Mouse (Mus musculus): ENCODE results near the gene Gpatch3. TPM values are rescaled to one million over a fixed set of nuclear protein-coding genes. Genes with fewer than 3 reads are reported as not detected.

Gene Gpatch3
- polyA plus RNA-seq (2014; fragmentation: Nextera tagmentation; extraction: Ambion mirVana), result 7.3 and 8.6 TPM in 2 replicates

DNA sequence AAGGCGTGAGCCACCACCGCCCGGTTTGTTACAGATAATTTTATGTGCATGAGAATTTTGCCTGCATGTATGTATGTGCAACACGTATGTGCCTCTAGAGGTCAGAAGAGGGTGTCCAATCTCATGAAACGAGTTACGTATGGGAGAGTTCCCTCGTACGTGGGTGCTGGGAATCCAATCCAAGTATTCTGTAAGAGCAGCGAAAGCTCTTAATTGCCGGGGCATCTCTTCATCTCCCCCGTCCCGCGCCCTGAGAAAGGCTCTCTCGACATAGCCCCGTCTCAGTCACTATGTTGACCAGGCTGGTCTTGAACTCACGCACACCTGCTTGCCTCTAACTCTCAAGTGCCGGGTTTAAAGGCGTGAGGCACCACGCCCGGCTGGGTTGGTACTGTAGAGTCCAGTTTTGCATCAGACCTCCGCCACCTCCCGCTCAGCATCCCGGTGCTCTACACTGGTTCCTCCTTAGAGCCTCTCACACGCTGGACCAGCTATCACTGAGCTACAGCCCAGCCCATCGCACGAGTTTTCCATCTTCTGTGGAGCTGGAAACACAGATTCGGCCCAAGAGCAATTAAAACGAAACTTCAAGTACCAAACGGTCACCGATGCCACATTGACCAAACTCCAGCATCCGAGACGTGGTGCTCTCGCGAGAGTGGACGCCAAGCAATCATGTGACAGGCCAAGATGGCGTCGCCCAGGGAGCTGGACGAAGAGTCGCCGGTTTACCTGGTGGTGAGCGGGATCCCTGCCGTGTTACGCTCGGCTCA is at the start of gene Gpatch3:
Gene Gpatch3 (plus strand): TSS at position 676 of the 773 bp plus-strand sequence.
- H3K9me3 ChIP-seq (replicated peaks; ENCODE audit: control insufficient read depth, low read length), result no peaks in the 10 kb centered on the region
- no peaks in the 10 kb centered on the region for H3K36me3 ChIP-seq (replicated peaks; ENCODE audit: control insufficient read depth, insufficient read depth, low read depth, low read length)
- H3K27me3 ChIP-seq (ENCODE audit: control insufficient read depth, insufficient read depth, low read length), result no peaks in the 10 kb centered on the region
- H3K27ac ChIP-seq (replicated peaks; ENCODE audit: low read depth, low read length), result peak within 1 kb of the TSS; percentile 79
- peak; percentile 95 for DNase-seq (ENCODE audit: low spot score)
- H3K4me1 ChIP-seq (ENCODE audit: control insufficient read depth, insufficient read depth, low read length), result no peaks in the 10 kb centered on the region
- ATAC-seq (replicated peaks; ENCODE audit: insufficient number of reproducible peaks, low FRiP score, low TSS enrichment, low read depth), result peak; percentile 77
- H3K4me2 ChIP-seq (ENCODE audit: low read depth, low read length), result peak within 1 kb of the TSS; percentile 89
- peak within 1 kb of the TSS; percentile 91 for H3K9ac ChIP-seq (replicated peaks; ENCODE audit: low read length)
- peak within 1 kb of the TSS; percentile 98 for H3K4me3 ChIP-seq (ENCODE audit: low read depth, low read length)
- 8% methylated on average over 44 of the region's 44 CpGs for WGBS

DNA sequence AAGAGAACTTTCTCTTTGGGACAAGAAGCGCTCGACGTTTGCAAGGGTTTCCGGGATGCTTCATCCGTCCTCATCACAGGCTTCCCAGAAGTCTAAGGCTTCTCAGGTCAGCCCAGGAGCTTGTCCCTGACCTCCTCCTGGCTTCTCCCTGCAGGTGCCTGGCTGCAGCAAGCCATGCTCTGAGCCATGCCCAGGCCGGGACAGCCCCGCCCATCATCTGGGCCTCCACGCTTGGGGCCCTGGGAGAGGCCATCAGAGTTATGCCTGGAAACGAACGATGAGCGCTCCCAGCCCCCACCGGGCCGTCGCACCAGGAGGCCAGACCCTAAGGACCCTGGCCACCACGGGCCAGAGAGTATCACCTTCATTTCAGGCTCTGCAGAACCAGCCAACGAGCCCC is 46.8 kb upstream of the Gpatch3 start:
- Histone ChIP-seq H3K4me3 (ENCODE audit: low read depth, low read length) (no peak overlapping the region), H3K4me2 (ENCODE audit: low read depth, low read length) (no peak overlapping the region), H3K27me3 (ENCODE audit: control insufficient read depth, insufficient read depth, low read length) (no peaks in the 10 kb centered on the region), H3K9ac (replicated peaks; ENCODE audit: low read length) (no peak overlapping the region), H3K27ac (replicated peaks; ENCODE audit: low read depth, low read length) (no peak overlapping the region), H3K36me3 (replicated peaks; ENCODE audit: control insufficient read depth, insufficient read depth, low read depth, low read length) (peaks cover 3% of the 10 kb centered on the region; the same call in 1 of the 2 replicates), H3K9me3 (replicated peaks; ENCODE audit: control insufficient read depth, low read length) (no peaks in the 10 kb centered on the region), H3K4me1 (ENCODE audit: control insufficient read depth, insufficient read depth, low read length) (no peaks in the 10 kb centered on the region)
- DNase-seq (ENCODE audit: low spot score), result no peak
- ATAC-seq (replicated peaks; ENCODE audit: insufficient number of reproducible peaks, low FRiP score, low TSS enrichment, low read depth), result no peak
- 74% methylated on average over 16 of the region's 16 CpGs for WGBS

- Histone ChIP-seq H3K9me3 (replicated peaks; ENCODE audit: control insufficient read depth, low read length) (no peaks in the 10 kb centered on the region), H3K4me1 (ENCODE audit: control insufficient read depth, insufficient read depth, low read length) (no peaks in the 10 kb centered on the region), H3K4me3 (ENCODE audit: low read depth, low read length) (no peak overlapping the region), H3K27me3 (ENCODE audit: control insufficient read depth, insufficient read depth, low read length) (no peaks in the 10 kb centered on the region), H3K36me3 (replicated peaks; ENCODE audit: control insufficient read depth, insufficient read depth, low read depth, low read length) (peaks cover 11% of the 10 kb centered on the region), H3K27ac (replicated peaks; ENCODE audit: low read depth, low read length) (no peak overlapping the region), H3K4me2 (ENCODE audit: low read depth, low read length) (no peak overlapping the region), H3K9ac (replicated peaks; ENCODE audit: low read length) (no peak overlapping the region)
- no peak for ATAC-seq (replicated peaks; ENCODE audit: insufficient number of reproducible peaks, low FRiP score, low TSS enrichment, low read depth)
- WGBS, result 89% methylated on average over 3 of the region's 3 CpGs
- no peak for DNase-seq (ENCODE audit: low spot score)
Observed at GRCm38 (mm10) chr4:133532777-133533176, 41.8 kb upstream of the Gpatch3 start.

- H3K4me1 ChIP-seq (ENCODE audit: control insufficient read depth, insufficient read depth, low read length), result no peaks in the 10 kb centered on the region
- ATAC-seq (replicated peaks; ENCODE audit: insufficient number of reproducible peaks, low FRiP score, low TSS enrichment, low read depth), result no peak
- H3K27me3 ChIP-seq (ENCODE audit: control insufficient read depth, insufficient read depth, low read length), result no peaks in the 10 kb centered on the region
- DNase-seq (ENCODE audit: low spot score), result no peak
- no peak overlapping the region for H3K4me3 ChIP-seq (ENCODE audit: low read depth, low read length)
- peaks cover 15% of the 10 kb centered on the region for H3K36me3 ChIP-seq (replicated peaks; ENCODE audit: control insufficient read depth, insufficient read depth, low read depth, low read length)
- H3K9ac ChIP-seq (replicated peaks; ENCODE audit: low read length), result no peak overlapping the region
- H3K9me3 ChIP-seq (replicated peaks; ENCODE audit: control insufficient read depth, low read length), result no peaks in the 10 kb centered on the region
- 88% methylated on average over 3 of the region's 3 CpGs for WGBS
- H3K27ac ChIP-seq (replicated peaks; ENCODE audit: low read depth, low read length), result no peak overlapping the region
- H3K4me2 ChIP-seq (ENCODE audit: low read depth, low read length), result no peak overlapping the region
Observed at GRCm38 (mm10) chr4:133536081-133536480, 38.5 kb upstream of the Gpatch3 start.

- H3K9ac ChIP-seq (replicated peaks; ENCODE audit: low read length), result no peak overlapping the region
- ATAC-seq (replicated peaks; ENCODE audit: insufficient number of reproducible peaks, low FRiP score, low TSS enrichment, low read depth) (no peak), DNase-seq (ENCODE audit: low spot score) (no peak)
- WGBS, result 93% methylated on average over 5 of the region's 5 CpGs
- no peaks in the 10 kb centered on the region for H3K27me3 ChIP-seq (ENCODE audit: control insufficient read depth, insufficient read depth, low read length)
- no peaks in the 10 kb centered on the region for H3K4me1 ChIP-seq (ENCODE audit: control insufficient read depth, insufficient read depth, low read length)
- H3K27ac ChIP-seq (replicated peaks; ENCODE audit: low read depth, low read length), result no peak overlapping the region
- H3K9me3 ChIP-seq (replicated peaks; ENCODE audit: control insufficient read depth, low read length), result no peaks in the 10 kb centered on the region
- no peak overlapping the region for H3K4me2 ChIP-seq (ENCODE audit: low read depth, low read length)
- peaks cover 15% of the 10 kb centered on the region for H3K36me3 ChIP-seq (replicated peaks; ENCODE audit: control insufficient read depth, insufficient read depth, low read depth, low read length)
- no peak overlapping the region for H3K4me3 ChIP-seq (ENCODE audit: low read depth, low read length)
Observed at GRCm38 (mm10) chr4:133536652-133537051, 37.9 kb upstream of the Gpatch3 start.

GRCm38 (mm10) chr4:133545272-133546231 is 29.0 kb upstream of the Gpatch3 start, which contains the start of gene Nudc:
Gene Nudc, minus strand, starts transcription at chr4:133545996.
- H3K36me3 ChIP-seq (replicated peaks; ENCODE audit: control insufficient read depth, insufficient read depth, low read depth, low read length), result 0 out of 2 replicates have a peak, but pooled peaks cover 3% of the 10 kb centered on the region
- H3K27ac ChIP-seq (replicated peaks; ENCODE audit: low read depth, low read length), result peak within 1 kb of the TSS; percentile 66
- ATAC-seq (replicated peaks; ENCODE audit: insufficient number of reproducible peaks, low FRiP score, low TSS enrichment, low read depth) (peak; percentile 96), DNase-seq (ENCODE audit: low spot score) (peak; percentile 99)
- H3K4me2 ChIP-seq (ENCODE audit: low read depth, low read length), result peak within 1 kb of the TSS; percentile 59
- peak within 1 kb of the TSS; percentile 68 for H3K4me3 ChIP-seq (ENCODE audit: low read depth, low read length)
- no peaks in the 10 kb centered on the region for H3K27me3 ChIP-seq (ENCODE audit: control insufficient read depth, insufficient read depth, low read length)
- H3K9me3 ChIP-seq (replicated peaks; ENCODE audit: control insufficient read depth, low read length), result no peaks in the 10 kb centered on the region
- under 1% methylated on average over 69 of the region's 77 CpGs for WGBS
- H3K4me1 ChIP-seq (ENCODE audit: control insufficient read depth, insufficient read depth, low read length), result peaks cover 4% of the 10 kb centered on the region; the same call in 1 of the 2 replicates
- H3K9ac ChIP-seq (replicated peaks; ENCODE audit: low read length), result peak within 1 kb of the TSS; percentile 85

DNA sequence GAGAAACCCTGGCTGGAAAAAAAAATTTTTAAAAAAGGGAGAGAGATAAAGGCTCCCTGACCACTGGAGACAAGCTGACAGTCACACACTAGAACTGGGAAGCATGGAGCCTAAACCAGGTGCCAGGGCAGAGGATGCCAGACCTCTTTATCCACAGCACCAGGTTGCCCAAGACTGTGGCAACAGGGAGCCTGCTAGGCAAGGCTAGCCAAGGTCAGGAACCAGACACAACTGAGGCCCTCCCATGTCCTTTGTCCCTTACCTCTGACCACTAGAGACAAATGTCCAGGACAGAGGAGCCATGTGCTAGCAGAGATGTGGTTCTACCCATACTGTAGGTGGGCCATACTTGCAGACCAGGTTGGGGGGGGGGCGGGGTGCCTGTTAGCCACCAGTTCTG is 22.5 kb upstream of the Gpatch3 start:
- no peak overlapping the region for H3K4me2 ChIP-seq (ENCODE audit: low read depth, low read length)
- H3K4me3 ChIP-seq (ENCODE audit: low read depth, low read length), result no peak overlapping the region
- H3K9ac ChIP-seq (replicated peaks; ENCODE audit: low read length), result no peak overlapping the region
- no peak overlapping the region for H3K27ac ChIP-seq (replicated peaks; ENCODE audit: low read depth, low read length)
- H3K9me3 ChIP-seq (replicated peaks; ENCODE audit: control insufficient read depth, low read length), result no peaks in the 10 kb centered on the region
- H3K36me3 ChIP-seq (replicated peaks; ENCODE audit: control insufficient read depth, insufficient read depth, low read depth, low read length), result no peaks in the 10 kb centered on the region
- WGBS, result 73% methylated on average over 1 of the region's 1 CpGs
- ATAC-seq (replicated peaks; ENCODE audit: insufficient number of reproducible peaks, low FRiP score, low TSS enrichment, low read depth) (no peak), DNase-seq (ENCODE audit: low spot score) (no peak)
- H3K27me3 ChIP-seq (ENCODE audit: control insufficient read depth, insufficient read depth, low read length), result no peaks in the 10 kb centered on the region
- H3K4me1 ChIP-seq (ENCODE audit: control insufficient read depth, insufficient read depth, low read length), result no peaks in the 10 kb centered on the region

Measured in embryonic facial prominence, embryonic 11.5 days (tissue).